Mouse (Mus musculus) heart, embryonic 15.5 days (tissue): ENCODE measurements around the gene Tjp1. TPM values are rescaled to one million over a fixed set of nuclear protein-coding genes. Genes with fewer than 3 reads are reported as not detected.

Source experiments
- ATAC-seq: fragments of 200-750 bp; cut with Nextera tagmentation; replicated peaks from 2 replicates; pipeline ENCODE4 v1.8.0; 2017; ENCODE audit warnings: low read depth, moderate TSS enrichment; ENCODE audit not compliant: insufficient number of reproducible peaks, insufficient read depth, low FRiP score
- H3K27ac ChIP-seq: fragments of 300-500 bp; sonication (generic); 2 replicates; pipeline ENCODE4 v1.5.1; 2015; ENCODE audit warnings: mild to moderate bottlenecking, inconsistent platforms
- H3K27me3 ChIP-seq: fragments of 300-500 bp; sonication (generic); 2 replicates; pipeline ENCODE4 v1.6.1; 2015; ENCODE audit warnings: inconsistent platforms
- H3K36me3 ChIP-seq: fragments of 300-500 bp; sonication (generic); 2 replicates; pipeline ENCODE4 v1.6.1; 2015; ENCODE audit warnings: mild to moderate bottlenecking, inconsistent platforms
- H3K4me1 ChIP-seq: fragments of 300-500 bp; sonication (generic); replicated peaks from 2 replicates; pipeline ENCODE4 v1.6.1; 2015; ENCODE audit warnings: inconsistent platforms
- H3K4me2 ChIP-seq: fragments of 300-500 bp; sonication (generic); 2 replicates; pipeline ENCODE4 v1.6.1; 2015; ENCODE audit warnings: inconsistent platforms, mild to moderate bottlenecking, moderate library complexity
- H3K4me3 ChIP-seq: fragments of 300-500 bp; sonication (generic); 2 replicates; pipeline ENCODE4 v1.5.1; 2015; ENCODE audit warnings: mild to moderate bottlenecking, inconsistent platforms
- H3K9ac ChIP-seq: fragments of 300-500 bp; sonication (generic); 2 replicates; pipeline ENCODE4 v1.6.1; 2015; ENCODE audit warnings: mild to moderate bottlenecking, inconsistent platforms
- H3K9me3 ChIP-seq: fragments of 300-500 bp; sonication (generic); replicated peaks from 2 replicates; pipeline ENCODE4 v1.6.1; 2016; ENCODE audit warnings: inconsistent platforms
- WGBS: fragments of 180-500 bp; shearing (Covaris S2); methylation state at CpG from one replicate; pipeline ENCODE4 v1.1.7; 2015; ENCODE audit warnings: mixed read lengths; 5-methylcytosine and 5-hydroxymethylcytosine counted together
- polyA plus RNA-seq: library from polyadenylated mRNA; unstranded; fragments of >200 nt; fragmentation: Nextera tagmentation; extraction: Ambion mirVana; gene quantifications from 2 replicates; pipeline ENCODE4 v1.2.1, GENCODE M21; 2015

Gene Tjp1
- polyA plus RNA-seq, 1 experiment from 2014 or later: 21.0 TPM

GRCm38 (mm10) chr7:65402516-65402915, 125.1 kb downstream of the Tjp1 start:
- H3K9ac ChIP-seq: no peak overlapping the region
- H3K27me3 ChIP-seq: no peaks in the 10 kb centered on the region
- H3K36me3 ChIP-seq: no peaks in the 10 kb centered on the region
- no peaks in the 10 kb centered on the region for H3K4me1 ChIP-seq
- ATAC-seq: no peak
- no peak overlapping the region for H3K4me2 ChIP-seq
- H3K4me3 ChIP-seq: no peak overlapping the region
- 82% methylated on average over 5 of the region's 5 CpGs for WGBS
- no peak overlapping the region for H3K27ac ChIP-seq
- H3K9me3 ChIP-seq: no peaks in the 10 kb centered on the region

DNA sequence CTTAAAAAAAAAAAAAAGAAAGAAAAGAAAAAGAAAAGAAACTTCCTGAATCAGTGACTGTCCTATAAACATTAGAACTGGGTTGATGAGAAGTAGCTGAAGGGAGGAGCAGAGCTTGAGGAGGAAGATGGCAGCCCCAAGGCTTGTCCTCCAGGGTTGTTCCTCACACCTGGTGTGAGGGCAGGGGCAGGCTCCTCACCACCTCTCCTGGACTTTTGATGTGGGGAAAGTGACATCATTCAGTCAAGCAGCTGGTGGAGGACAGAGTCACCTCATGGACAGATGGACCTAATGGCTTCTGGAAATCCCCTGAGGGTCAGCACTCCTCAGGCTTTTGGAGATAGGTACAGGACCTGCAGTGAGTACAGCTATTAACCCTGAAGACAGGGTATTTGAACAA, 126.0 kb downstream of the Tjp1 start:
- Histone ChIP-seq H3K27ac (no peak overlapping the region), H3K36me3 (no peaks in the 10 kb centered on the region), H3K27me3 (no peaks in the 10 kb centered on the region), H3K4me3 (no peak overlapping the region), H3K4me2 (no peak overlapping the region), H3K4me1 (no peaks in the 10 kb centered on the region), H3K9me3 (no peaks in the 10 kb centered on the region), H3K9ac (no peak overlapping the region)
- ATAC-seq: no peak

- Histone ChIP-seq H3K27me3 (no peaks in the 10 kb centered on the region), H3K9ac (no peak overlapping the region), H3K4me2 (no peak overlapping the region), H3K9me3 (no peaks in the 10 kb centered on the region), H3K27ac (no peak overlapping the region), H3K4me3 (no peak overlapping the region), H3K36me3 (no peaks in the 10 kb centered on the region), H3K4me1 (peaks cover 20% of the 10 kb centered on the region)
- WGBS: 82% methylated on average over 4 of the region's 4 CpGs
- ATAC-seq: no peak
Observed at GRCm38 (mm10) chr7:65395891-65396290, 131.7 kb downstream of the Tjp1 start.

DNA sequence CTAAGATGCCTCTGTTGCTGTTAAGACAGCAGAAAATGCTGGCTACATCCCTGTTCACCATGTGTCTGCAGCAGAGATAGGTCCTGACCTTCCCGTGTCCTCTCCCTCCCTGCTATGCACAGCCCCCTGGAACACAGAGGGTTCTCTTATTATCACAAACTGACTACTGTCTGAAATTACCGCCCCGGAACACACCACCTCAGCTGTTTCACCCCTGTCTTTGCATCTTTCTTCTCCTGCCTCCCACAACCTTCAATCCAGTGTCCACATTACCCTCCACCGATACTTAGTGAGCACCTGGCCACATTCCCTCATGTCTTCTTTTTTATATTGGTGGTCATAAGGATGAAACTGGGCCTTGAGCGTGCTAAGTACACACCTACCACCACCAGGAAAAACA, 132.4 kb downstream of the Tjp1 start:
- H3K4me3 ChIP-seq: no peak overlapping the region
- H3K9me3 ChIP-seq: no peaks in the 10 kb centered on the region
- no peak overlapping the region for H3K9ac ChIP-seq
- no peaks in the 10 kb centered on the region for H3K36me3 ChIP-seq
- peaks cover 20% of the 10 kb centered on the region for H3K4me1 ChIP-seq
- H3K27me3 ChIP-seq: no peaks in the 10 kb centered on the region
- no peak overlapping the region for H3K4me2 ChIP-seq
- no peak overlapping the region for H3K27ac ChIP-seq
- WGBS: 56% methylated on average over 5 of the region's 5 CpGs
- no peak for ATAC-seq

GRCm38 (mm10) chr7:65394672-65395071, 132.9 kb downstream of the Tjp1 start:
- H3K9ac ChIP-seq: no peak overlapping the region
- no peak overlapping the region for H3K27ac ChIP-seq
- ATAC-seq: no peak
- no peak overlapping the region for H3K4me2 ChIP-seq
- H3K36me3 ChIP-seq: no peaks in the 10 kb centered on the region
- no peaks in the 10 kb centered on the region for H3K27me3 ChIP-seq
- no peak overlapping the region for H3K4me3 ChIP-seq
- peaks cover 20% of the 10 kb centered on the region for H3K4me1 ChIP-seq
- WGBS: 38% methylated on average over 2 of the region's 2 CpGs
- H3K9me3 ChIP-seq: no peaks in the 10 kb centered on the region

DNA sequence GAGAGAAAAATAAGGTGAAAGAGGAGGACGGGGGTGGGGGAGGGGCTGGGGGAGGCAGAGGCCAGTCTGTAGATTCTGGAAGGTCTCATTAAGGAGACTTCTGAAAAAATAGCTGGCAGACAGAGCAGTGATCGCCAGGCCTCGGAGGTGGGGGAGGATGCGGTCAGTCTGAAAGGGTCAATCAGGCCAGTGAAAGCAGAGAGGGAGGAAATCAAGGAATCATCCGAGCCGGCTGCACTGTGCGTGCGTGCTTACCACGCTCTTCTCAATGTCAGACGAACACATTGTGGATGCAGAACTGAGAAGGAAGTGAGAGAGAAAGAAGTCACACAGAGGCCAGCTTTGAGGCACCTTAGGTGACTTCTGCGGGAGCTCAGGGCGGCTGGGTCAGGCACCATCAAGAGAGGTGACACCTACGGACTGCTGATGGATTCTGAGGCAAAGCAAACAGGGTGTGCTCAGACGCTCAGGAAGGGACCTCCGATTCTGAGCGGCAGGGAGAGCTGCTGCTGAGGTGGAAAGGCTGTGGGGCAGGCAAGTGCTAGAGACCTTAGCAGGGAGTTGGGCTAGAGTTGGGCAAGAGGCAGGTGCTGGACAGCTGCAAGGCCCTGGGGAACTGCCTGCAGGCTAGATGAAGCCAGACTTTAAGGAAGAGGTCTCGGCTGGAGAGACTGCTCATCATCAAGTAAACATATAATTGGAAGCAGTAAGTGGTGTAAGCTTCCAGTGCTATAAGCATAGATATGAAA, 133.7 kb downstream of the Tjp1 start:
- Histone ChIP-seq H3K9ac (peak overlapping the region; percentile 5; the same call in 1 of the 2 replicates), H3K4me3 (0 out of 2 replicates have a peak overlapping the region, but pooled peaks have one; percentile 4), H3K27ac (0 out of 2 replicates have a peak overlapping the region, but pooled peaks have one; percentile 8), H3K36me3 (no peaks in the 10 kb centered on the region), H3K9me3 (no peaks in the 10 kb centered on the region), H3K4me2 (peak overlapping the region; percentile 48), H3K27me3 (no peaks in the 10 kb centered on the region), H3K4me1 (peaks cover 21% of the 10 kb centered on the region)
- ATAC-seq: no peak
- WGBS: 11% methylated on average over 17 of the region's 17 CpGs

- H3K36me3 ChIP-seq: no peaks in the 10 kb centered on the region
- H3K4me3 ChIP-seq: no peak overlapping the region
- no peak overlapping the region for H3K4me2 ChIP-seq
- H3K27ac ChIP-seq: no peak overlapping the region
- H3K4me1 ChIP-seq: peaks cover 30% of the 10 kb centered on the region
- H3K9me3 ChIP-seq: no peaks in the 10 kb centered on the region
- WGBS: 71% methylated on average over 9 of the region's 9 CpGs
- ATAC-seq: no peak
- H3K27me3 ChIP-seq: no peaks in the 10 kb centered on the region
- no peak overlapping the region for H3K9ac ChIP-seq
Observed at GRCm38 (mm10) chr7:65392986-65393385, 134.6 kb downstream of the Tjp1 start.

DNA sequence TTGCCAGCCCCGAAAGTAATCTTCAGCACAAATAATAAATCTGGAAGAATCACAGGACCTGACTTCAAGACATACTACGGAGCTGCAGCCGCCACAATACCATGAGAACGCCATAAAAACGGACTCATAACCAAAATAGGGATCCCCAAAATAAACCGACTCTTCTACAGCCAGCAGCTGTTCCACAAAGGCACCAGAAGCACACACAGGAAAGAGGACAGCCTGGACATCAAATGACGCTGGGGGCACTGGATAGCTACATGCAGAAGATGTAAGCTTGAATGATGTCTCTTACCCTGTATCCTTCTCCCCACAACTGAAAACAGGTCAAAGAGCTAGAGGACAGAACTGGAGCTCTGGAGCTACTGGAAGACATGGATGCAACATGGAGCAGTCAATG, 138.0 kb downstream of the Tjp1 start:
- H3K9me3 ChIP-seq: no peaks in the 10 kb centered on the region
- WGBS: 83% methylated on average over 7 of the region's 7 CpGs

GRCm38 (mm10) chr7:65388243-65389013, 139.2 kb downstream of the Tjp1 start:
- Histone ChIP-seq H3K27ac (peak overlapping the region; percentile 74), H3K4me2 (no peak overlapping the region), H3K9ac (no peak overlapping the region), H3K9me3 (no peaks in the 10 kb centered on the region), H3K4me3 (no peak overlapping the region), H3K27me3 (no peaks in the 10 kb centered on the region), H3K4me1 (peaks cover 20% of the 10 kb centered on the region), H3K36me3 (no peaks in the 10 kb centered on the region)
- WGBS: 68% methylated on average over 8 of the region's 8 CpGs
- peak; percentile 91 for ATAC-seq

More for the DNA sequence above, 138.0 kb downstream of the Tjp1 start:
- no peaks in the 10 kb centered on the region for H3K36me3 ChIP-seq
- H3K27me3 ChIP-seq: no peaks in the 10 kb centered on the region
- no peak overlapping the region for H3K4me2 ChIP-seq
- no peak overlapping the region for H3K27ac ChIP-seq
- ATAC-seq: no peak
- peaks cover 31% of the 10 kb centered on the region for H3K4me1 ChIP-seq
- no peak overlapping the region for H3K4me3 ChIP-seq
- H3K9ac ChIP-seq: no peak overlapping the region

DNA sequence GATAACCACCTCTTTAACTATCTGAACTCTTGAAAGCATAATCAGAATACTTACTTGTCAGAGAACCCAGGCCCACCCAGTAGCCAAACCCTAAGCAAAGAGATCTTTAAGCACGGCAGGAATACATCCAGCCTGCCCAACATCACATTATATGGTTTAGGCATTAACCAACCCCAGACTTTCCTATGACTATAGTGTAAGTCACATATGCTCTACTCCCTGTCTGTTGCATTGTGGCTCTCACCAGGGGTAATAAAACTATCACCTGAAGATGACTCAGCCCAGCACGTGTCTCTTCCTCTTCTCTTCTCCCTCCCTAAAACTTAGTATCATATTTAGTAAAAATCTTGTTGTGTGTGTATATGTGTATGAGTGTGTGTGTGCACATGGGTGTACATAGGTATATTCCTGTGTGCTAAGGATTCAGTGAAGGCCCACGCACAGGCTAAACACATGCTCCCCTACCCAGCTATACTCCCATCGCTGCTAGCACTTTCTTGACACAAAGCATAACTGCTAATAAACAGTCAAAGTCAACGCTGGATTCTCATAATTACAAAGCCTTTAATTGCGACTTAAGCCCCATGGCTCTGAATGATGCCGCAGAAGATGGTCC, 139.9 kb downstream of the Tjp1 start:
- H3K27ac ChIP-seq: peak overlapping the region; percentile 74; the same call in 1 of the 2 replicates
- 81% methylated on average over 7 of the region's 7 CpGs for WGBS

GRCm38 (mm10) chr7:65384775-65385174, 142.8 kb downstream of the Tjp1 start:
- Histone ChIP-seq H3K36me3 (no peaks in the 10 kb centered on the region), H3K4me2 (no peak overlapping the region), H3K9ac (no peak overlapping the region), H3K4me3 (no peak overlapping the region), H3K9me3 (no peaks in the 10 kb centered on the region), H3K27ac (no peak overlapping the region), H3K4me1 (peaks cover 33% of the 10 kb centered on the region), H3K27me3 (no peaks in the 10 kb centered on the region)
- ATAC-seq: no peak
- 90% methylated on average over 7 of the region's 7 CpGs for WGBS

More for the DNA sequence above, 139.9 kb downstream of the Tjp1 start:
- H3K4me2 ChIP-seq: no peak overlapping the region
- H3K9ac ChIP-seq: no peak overlapping the region
- no peak for ATAC-seq
- H3K9me3 ChIP-seq: no peaks in the 10 kb centered on the region
- H3K4me3 ChIP-seq: no peak overlapping the region
- H3K36me3 ChIP-seq: no peaks in the 10 kb centered on the region
- H3K4me1 ChIP-seq: peaks cover 25% of the 10 kb centered on the region
- no peaks in the 10 kb centered on the region for H3K27me3 ChIP-seq
